Comparison of ENCODE assay signal across 32 mouse cellular contexts in genomic region chr1:170741497-170742246, GRCm38 (mm10).
A peak's percentile ranks its signal among the peaks of the same experiment; 100 is the strongest.
DNase-seq lines count a peak whose midpoint lies in the region; ATAC-seq and TF ChIP-seq lines count a peak whose summit lies in the region.
"Had no signal": no experiment of that assay in that cellular context is flagged by ENCODE, and none has a peak within 500 bp of the region (broad histone marks: within the 10 kb centered on the region; RNA-seq: fewer than 3 reads in every experiment).

No protein-coding gene starts in this region.

- H3K9ac ChIP-seq in kidney, postnatal 0 days (ENCODE audit: low read depth, low read length), result no peak overlapping the region
- H3K9ac ChIP-seq in liver, embryonic 11.5 days (ENCODE audit: low read depth, low read length), result no peak overlapping the region
- H3K9ac ChIP-seq in hindbrain, embryonic 13.5 days, result no peak overlapping the region
- H3K9ac ChIP-seq: embryonic facial prominence, embryonic 15.5 days; forebrain, embryonic 13.5 days; heart, embryonic 12.5 days; hindbrain, embryonic 14.5 days; kidney, embryonic 15.5 days; liver, embryonic 15.5 days; lung, embryonic 15.5 days; midbrain, embryonic 13.5 days had no signal

- no peak for TF ChIP-seq CTCF in kidney, postnatal 0 days (IDR thresholded peaks at IDR 0.05; ENCODE audit: low read depth)

- no peak overlapping the region for H3K27ac ChIP-seq in kidney, postnatal 0 days
- no peak overlapping the region for H3K27ac ChIP-seq in liver, embryonic 11.5 days (ENCODE audit: low read depth, low read length)
- H3K27ac ChIP-seq in hindbrain, embryonic 13.5 days, result no peak overlapping the region
- H3K27ac ChIP-seq: embryonic facial prominence, embryonic 10.5 days; embryonic facial prominence, embryonic 15.5 days; forebrain, embryonic 13.5 days; gastrocnemius, adult 2 months; heart, adult 2 months; hindbrain, embryonic 14.5 days; kidney, embryonic 15.5 days; liver, embryonic 15.5 days; lung, embryonic 15.5 days; midbrain, embryonic 13.5 days; stomach, postnatal 0 days had no signal

- no peak overlapping the region for H3K4me2 ChIP-seq in kidney, postnatal 0 days (ENCODE audit: low read length)
- H3K4me2 ChIP-seq in myocyte (ENCODE audit: low read depth), result peak overlapping the region; percentile 22
- no peak overlapping the region for H3K4me2 ChIP-seq in liver, embryonic 11.5 days
- H3K4me2 ChIP-seq in hindbrain, embryonic 13.5 days, result no peak overlapping the region
- H3K4me2 ChIP-seq: embryonic facial prominence, embryonic 15.5 days; forebrain, embryonic 13.5 days; heart, embryonic 12.5 days; hindbrain, embryonic 14.5 days; kidney, embryonic 15.5 days; liver, embryonic 15.5 days; lung, embryonic 15.5 days; midbrain, embryonic 13.5 days had no signal

- H3K79me2 ChIP-seq in myocyte (ENCODE audit: control insufficient read depth, insufficient read depth), result no peaks in the 10 kb centered on the region

- H3ac ChIP-seq in myocyte (ENCODE audit: control insufficient read depth, insufficient read length), result no peak overlapping the region

- TF ChIP-seq POLR2A in myocyte (IDR thresholded peaks at IDR 0.05; ENCODE audit: insufficient read length, low read depth), result no peak

- ATAC-seq in kidney, postnatal 0 days (replicated peaks; ENCODE audit: low FRiP score, low read depth), result no peak
- no peak for ATAC-seq in liver, embryonic 11.5 days (replicated peaks; ENCODE audit: low FRiP score)
- ATAC-seq in hindbrain, embryonic 13.5 days (ENCODE audit: low FRiP score), result no peak
- ATAC-seq: forebrain, embryonic 13.5 days; midbrain, embryonic 13.5 days had no signal

- H3K9me3 ChIP-seq in kidney, postnatal 0 days (replicated peaks; ENCODE audit: low read length), result no peaks in the 10 kb centered on the region
- H3K9me3 ChIP-seq in liver, embryonic 11.5 days (ENCODE audit: control insufficient read depth, low read length), result no peaks in the 10 kb centered on the region
- no peaks in the 10 kb centered on the region for H3K9me3 ChIP-seq in hindbrain, embryonic 13.5 days
- H3K9me3 ChIP-seq: embryonic facial prominence, embryonic 10.5 days; embryonic facial prominence, embryonic 15.5 days; forebrain, embryonic 13.5 days; heart, embryonic 12.5 days; kidney, embryonic 15.5 days; liver, embryonic 15.5 days; lung, embryonic 15.5 days; midbrain, embryonic 13.5 days had no signal

- 61% methylated on average over 5 of the region's 5 CpGs for WGBS in kidney, postnatal 0 days
- WGBS in liver, embryonic 11.5 days, result 81% methylated on average over 5 of the region's 5 CpGs
- WGBS in hindbrain, embryonic 13.5 days, result 70% methylated on average over 5 of the region's 5 CpGs

- H3K36me3 ChIP-seq in kidney, postnatal 0 days (ENCODE audit: insufficient read depth, low read length), result no peaks in the 10 kb centered on the region
- H3K36me3 ChIP-seq in myocyte (ENCODE audit: control insufficient read depth, insufficient read depth), result peaks cover 11% of the 10 kb centered on the region
- H3K36me3 ChIP-seq in liver, embryonic 11.5 days (ENCODE audit: control insufficient read depth, insufficient read depth, low read length), result no peaks in the 10 kb centered on the region
- 0 out of 2 replicates have a peak, but pooled peaks cover 9% of the 10 kb centered on the region for H3K36me3 ChIP-seq in hindbrain, embryonic 13.5 days
- H3K36me3 ChIP-seq: embryonic facial prominence, embryonic 15.5 days; lung, embryonic 15.5 days had no signal

- peak; percentile 49 for DNase-seq in kidney, postnatal 0 days (ENCODE audit: low spot score)
- DNase-seq in kidney, adult 11 months, result no peak
- DNase-seq in 3134 (ENCODE audit: extremely low read depth, insufficient read length, low spot score) (peak; percentile 10), NIH3T3 (ENCODE audit: low read depth) (peak; percentile 65)
- DNase-seq in liver, embryonic 11.5 days (ENCODE audit: low spot score), result no peak
- DNase-seq: adrenal gland, postnatal 14 days; cerebellum, adult 18-20 months; cerebellum, postnatal 14 days; gastrocnemius, adult 2 months; gastrocnemius, postnatal 36 days; heart, adult 2 months; heart, postnatal 4 days; kidney, adult 18-20 months; kidney, postnatal 36 days; layer of hippocampus, adult 9-11 months; liver; lung, postnatal 36 days; right cerebral cortex, postnatal 4 days; thymus, adult 18-20 months; thymus, postnatal 25 days had no signal

- no peaks in the 10 kb centered on the region for H3K27me3 ChIP-seq in kidney, postnatal 0 days (ENCODE audit: insufficient read depth, low read length)
- no peaks in the 10 kb centered on the region for H3K27me3 ChIP-seq in myocyte (ENCODE audit: control insufficient read depth, insufficient read depth, insufficient read length)
- no peaks in the 10 kb centered on the region for H3K27me3 ChIP-seq in liver, embryonic 11.5 days (replicated peaks; ENCODE audit: control insufficient read depth, insufficient read depth, low read length)
- H3K27me3 ChIP-seq in hindbrain, embryonic 13.5 days, result no peaks in the 10 kb centered on the region
- H3K27me3 ChIP-seq: embryonic facial prominence, embryonic 15.5 days; forebrain, embryonic 13.5 days; heart, embryonic 12.5 days; kidney, embryonic 15.5 days; liver, embryonic 15.5 days; lung, embryonic 15.5 days; midbrain, embryonic 13.5 days had no signal

- no peaks in the 10 kb centered on the region for H3K4me1 ChIP-seq in kidney, postnatal 0 days (replicated peaks; ENCODE audit: insufficient read depth, low read length)
- no peaks in the 10 kb centered on the region for H3K4me1 ChIP-seq in liver, embryonic 11.5 days (replicated peaks; ENCODE audit: control insufficient read depth, insufficient read depth, low read length)
- 0 out of 2 replicates have a peak, but pooled peaks cover 3% of the 10 kb centered on the region for H3K4me1 ChIP-seq in hindbrain, embryonic 13.5 days (replicated peaks)
- H3K4me1 ChIP-seq: embryonic facial prominence, embryonic 10.5 days; embryonic facial prominence, embryonic 15.5 days; forebrain, embryonic 13.5 days; kidney, embryonic 15.5 days; liver, embryonic 15.5 days; lung, embryonic 15.5 days; midbrain, embryonic 13.5 days had no signal

- no peak overlapping the region for H3K4me3 ChIP-seq in kidney, postnatal 0 days (replicated peaks; ENCODE audit: low read depth, low read length)
- H3K4me3 ChIP-seq in myocyte, result no peak overlapping the region
- H3K4me3 ChIP-seq in liver, embryonic 11.5 days (ENCODE audit: low read depth, low read length), result no peak overlapping the region
- H3K4me3 ChIP-seq in hindbrain, embryonic 13.5 days, result no peak overlapping the region
- H3K4me3 ChIP-seq: embryonic facial prominence, embryonic 10.5 days; embryonic facial prominence, embryonic 15.5 days; forebrain, embryonic 13.5 days; gastrocnemius, adult 2 months; heart, adult 2 months; heart, embryonic 12.5 days; kidney, embryonic 15.5 days; liver, embryonic 15.5 days; lung, embryonic 15.5 days; midbrain, embryonic 13.5 days had no signal

TF ChIP-seq in myocyte, 11 proteins besides CTCF, POLR2A, EP300 and RAD21:
- TF ChIP-seq MAX (IDR thresholded peaks at IDR 0.05; ENCODE audit: low read depth), result no peak
- TF ChIP-seq CEBPB (IDR thresholded peaks at IDR 0.05; ENCODE audit: insufficient read depth, poor library complexity, severe bottlenecking), result no peak
- no peak for TF ChIP-seq REST (IDR thresholded peaks at IDR 0.05; ENCODE audit: insufficient read depth, insufficient read length)
- TF ChIP-seq POLR2AphosphoS2 (IDR thresholded peaks at IDR 0.05; ENCODE audit: insufficient read length, low read depth), result no peak
- TF ChIP-seq TCF12 (IDR thresholded peaks at IDR 0.05; ENCODE audit: insufficient read depth, poor library complexity, severe bottlenecking), result no peak
- TF ChIP-seq TCF3 (IDR thresholded peaks at IDR 0.05; ENCODE audit: insufficient read length, low read depth), result no peak
- no peak for TF ChIP-seq MYOG (IDR thresholded peaks at IDR 0.05; ENCODE audit: control insufficient read depth in 1 of 3, insufficient read depth in 1 of 3, insufficient read length in 2 of 3, low read depth in 2 of 3)
- TF ChIP-seq MYOD1 (IDR thresholded peaks at IDR 0.05; ENCODE audit: control insufficient read depth in 1 of 3, insufficient read length in 2 of 3, low read depth in 2 of 3), result no peak
- TF ChIP-seq USF1 (IDR thresholded peaks at IDR 0.05; ENCODE audit: low read depth), result no peak
- TF ChIP-seq SRF (IDR thresholded peaks at IDR 0.05; ENCODE audit: control insufficient read depth, insufficient read length, low read depth), result no peak
- TF ChIP-seq E2F4 (IDR thresholded peaks at IDR 0.05; ENCODE audit: insufficient read depth), result no peak

Comparison
In these comparisons a context has a peak if more than half of its experiments do, and no peak if none do; other contexts are left out.
1. DNase-seq: peak in kidney, postnatal 0 days (single experiment), 3134 (single experiment) and NIH3T3 (single experiment); none in kidney, adult 11 months (single experiment) and liver, embryonic 11.5 days (single experiment).